Mouse (Mus musculus) G1E (cell line): ENCODE results near the gene Tcp10c.
"Not testable (repeated sequence)": the region's sequence is repeated elsewhere in the genome, so short reads cannot be mapped to it uniquely, and the experiment has no call there.

Experiments
- CTCF ChIP-seq: IDR thresholded peaks from 2 replicates; pipeline ENCODE4 v1.5.1; 2012; ENCODE audit warnings: low read depth, low read length, inconsistent platforms, mixed read lengths
- GATA1 ChIP-seq: IDR thresholded peaks from 2 replicates; pipeline ENCODE4 v1.6.1; 2012; ENCODE audit warnings: borderline replicate concordance, low read length, inconsistent platforms, mixed read lengths
- TAL1 ChIP-seq: conservative IDR thresholded peaks from 2 replicates; pipeline ENCODE4 v1.6.1; 2012; ENCODE audit warnings: low read depth, low read length, inconsistent platforms, mixed read lengths

DNA sequence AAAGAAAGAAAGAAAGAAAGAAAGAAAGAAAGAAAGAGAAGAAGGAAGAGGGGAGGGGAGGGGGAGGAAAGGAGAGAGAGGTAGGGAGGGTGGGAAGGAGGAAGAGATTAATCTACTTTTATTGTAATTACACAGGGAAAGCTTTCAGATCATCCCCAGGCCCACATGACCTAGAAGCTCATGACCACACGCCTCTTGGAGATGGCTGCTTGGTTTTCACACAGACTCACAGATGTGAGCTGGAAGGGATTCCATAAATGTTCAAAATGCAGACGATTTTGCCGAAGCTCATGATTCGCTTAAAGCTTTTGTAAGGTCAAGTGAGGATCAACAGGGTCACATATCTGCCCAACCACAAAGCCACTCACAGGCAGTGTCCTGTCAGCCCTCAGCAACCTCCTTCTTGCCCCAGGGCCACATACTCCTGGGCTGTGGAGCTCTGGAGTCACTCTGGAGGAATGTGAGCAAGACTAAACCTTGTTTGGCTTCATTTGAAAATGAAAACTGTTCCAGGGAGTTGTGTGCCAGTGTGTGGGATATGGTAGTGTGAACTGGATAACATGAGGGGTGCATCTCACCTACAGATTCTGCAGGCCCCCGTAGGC is 49.3 kb downstream of the Tcp10c start:
- not testable (repeated sequence) for TF ChIP-seq CTCF, TAL1, GATA1
